Mouse (Mus musculus) hindbrain, embryonic 16.5 days (tissue): ENCODE measurements around the gene Gm7075. TPM values are rescaled to one million over a fixed set of nuclear protein-coding genes. Genes with fewer than 3 reads are reported as not detected.
A peak's percentile ranks its signal among the peaks of the same experiment; 100 is the strongest.
"Not testable (repeated sequence)": the region's sequence is repeated elsewhere in the genome, so short reads cannot be mapped to it uniquely, and the experiment has no call there.

Source experiments
- ATAC-seq: fragments of 200-750 bp; cut with Nextera tagmentation; 2 replicates; pipeline ENCODE4 v1.8.0; 2017; ENCODE audit warnings: moderate TSS enrichment, moderate library complexity
- H3K27ac ChIP-seq: fragments of 300-500 bp; sonication (generic); 2 replicates; pipeline ENCODE4 v1.5.1; 2014; ENCODE audit warnings: low read depth, mild to moderate bottlenecking, control low read depth, low read length, moderate library complexity
- H3K27me3 ChIP-seq: fragments of 300-500 bp; sonication (generic); replicated peaks from 2 replicates; pipeline ENCODE4 v1.6.1; 2014; ENCODE audit warnings: low read length; ENCODE audit not compliant: control insufficient read depth, insufficient read depth
- H3K36me3 ChIP-seq: fragments of 300-500 bp; sonication (generic); 2 replicates; pipeline ENCODE4 v1.6.1; 2014; ENCODE audit warnings: mild to moderate bottlenecking, low read length, moderate library complexity, mixed read lengths; ENCODE audit not compliant: control insufficient read depth, insufficient read depth
- H3K4me1 ChIP-seq: fragments of 300-500 bp; sonication (generic); 2 replicates; pipeline ENCODE4 v1.6.1; 2014; ENCODE audit warnings: low read depth, low read length; ENCODE audit not compliant: control insufficient read depth, insufficient read depth
- H3K4me2 ChIP-seq: fragments of 300-500 bp; sonication (generic); 2 replicates; pipeline ENCODE4 v1.6.1; 2014; ENCODE audit warnings: mild to moderate bottlenecking, low read length, control low read depth, moderate library complexity
- H3K4me3 ChIP-seq: fragments of 300-500 bp; sonication (generic); 2 replicates; pipeline ENCODE4 v1.5.1; 2014; ENCODE audit warnings: mild to moderate bottlenecking, low read length, control low read depth, moderate library complexity
- H3K9ac ChIP-seq: fragments of 300-500 bp; sonication (generic); 2 replicates; pipeline ENCODE4 v1.6.1; 2014; ENCODE audit warnings: low read depth, mild to moderate bottlenecking, control low read depth, low read length, moderate library complexity
- H3K9me3 ChIP-seq: fragments of 300-500 bp; sonication (generic); 2 replicates; pipeline ENCODE4 v1.6.1; 2014; ENCODE audit warnings: mild to moderate bottlenecking, low read length, moderate library complexity; ENCODE audit not compliant: control insufficient read depth
- WGBS: fragments of 180-500 bp; shearing (Covaris S2); extraction: QIAGEN DNeasy Blood & Tissue Kit; methylation state at CpG from one replicate; pipeline ENCODE4 v1.1.7; 2014; 5-methylcytosine and 5-hydroxymethylcytosine counted together
- polyA plus RNA-seq: library from polyadenylated mRNA; unstranded; fragments of >200 nt; fragmentation: Nextera tagmentation; extraction: Ambion mirVana; gene quantifications from 2 replicates; pipeline ENCODE4 v1.2.1, GENCODE M21; 2015

Gm7075 gene
- polyA plus RNA-seq, result not detected in 2 replicates

- Histone ChIP-seq H3K4me3 (no peak within 1 kb of the TSS), H3K36me3 (no peaks in the 10 kb centered on the region), H3K27ac (no peak within 1 kb of the TSS), H3K9me3 (no peaks in the 10 kb centered on the region), H3K4me1 (no peaks in the 10 kb centered on the region), H3K4me2 (no peak within 1 kb of the TSS), H3K27me3 (no peaks in the 10 kb centered on the region), H3K9ac (no peak within 1 kb of the TSS)
- 89% methylated on average over 18 of the region's 18 CpGs for WGBS
- ATAC-seq, result no peak
These were observed at the start of gene Gm7075 for GRCm38 (mm10) chr10:63421739-63422735. TSS of gene Gm7075 (minus strand) at chr10:63421789.

GRCm38 (mm10) chr10:63460935-63461334 is 39.3 kb upstream of the Gm7075 start:
- Histone ChIP-seq H3K4me2 (no peak overlapping the region), H3K4me3 (no peak overlapping the region), H3K4me1 (no peaks in the 10 kb centered on the region), H3K9ac (no peak overlapping the region), H3K36me3 (no peaks in the 10 kb centered on the region), H3K27me3 (no peaks in the 10 kb centered on the region), H3K9me3 (no peaks in the 10 kb centered on the region), H3K27ac (no peak overlapping the region)
- WGBS, result 47% methylated on average over 5 of the region's 5 CpGs
- ATAC-seq, result no peak

DNA sequence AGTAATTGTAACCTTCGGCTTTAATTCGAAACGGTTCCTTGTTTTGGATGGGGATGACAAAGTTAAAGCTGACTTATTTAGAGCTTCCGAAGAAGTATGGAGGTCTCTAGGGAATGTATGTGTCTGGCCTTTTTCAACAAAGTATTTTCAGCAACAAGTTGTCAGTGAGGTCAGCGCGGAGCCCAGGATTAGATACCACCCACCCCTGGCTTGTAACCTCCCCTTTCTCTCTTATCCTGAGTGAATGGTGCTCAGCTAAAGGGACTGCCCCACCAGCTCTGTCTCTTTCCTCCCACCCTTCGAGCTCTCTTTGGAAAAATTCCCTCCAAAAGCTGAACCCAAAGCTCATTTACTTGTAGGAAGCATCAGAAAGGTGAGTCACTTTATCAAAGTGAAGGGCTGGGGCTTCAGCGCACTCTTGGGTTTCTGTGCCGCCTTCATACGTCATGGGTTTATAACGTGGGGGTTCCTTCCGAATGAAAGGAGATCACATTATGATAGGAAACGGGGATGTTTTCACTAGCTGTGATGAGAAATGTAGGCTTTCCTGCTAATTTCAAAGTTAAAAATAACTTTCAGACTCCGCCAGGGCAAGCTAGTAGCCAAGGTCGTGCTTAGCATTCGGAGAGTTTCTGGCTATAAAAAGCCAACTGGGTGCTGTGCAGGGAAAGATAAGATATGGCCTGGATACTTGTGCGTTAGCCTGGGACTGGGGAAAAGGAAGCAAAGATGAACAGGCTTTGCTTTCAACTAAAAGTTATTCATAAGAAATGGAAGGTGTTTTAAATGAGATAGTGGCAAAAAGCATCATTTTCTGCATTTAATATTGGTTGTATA is 35.9 kb upstream of the Gm7075 start:
- Histone ChIP-seq H3K9ac (no peak overlapping the region), H3K27ac (no peak overlapping the region), H3K4me3 (no peak overlapping the region), H3K27me3 (no peaks in the 10 kb centered on the region), H3K36me3 (no peaks in the 10 kb centered on the region), H3K9me3 (no peaks in the 10 kb centered on the region), H3K4me2 (no peak overlapping the region), H3K4me1 (no peaks in the 10 kb centered on the region; the same call in 1 of the 2 replicates)
- ATAC-seq, result no peak
- WGBS, result 79% methylated on average over 17 of the region's 17 CpGs

DNA sequence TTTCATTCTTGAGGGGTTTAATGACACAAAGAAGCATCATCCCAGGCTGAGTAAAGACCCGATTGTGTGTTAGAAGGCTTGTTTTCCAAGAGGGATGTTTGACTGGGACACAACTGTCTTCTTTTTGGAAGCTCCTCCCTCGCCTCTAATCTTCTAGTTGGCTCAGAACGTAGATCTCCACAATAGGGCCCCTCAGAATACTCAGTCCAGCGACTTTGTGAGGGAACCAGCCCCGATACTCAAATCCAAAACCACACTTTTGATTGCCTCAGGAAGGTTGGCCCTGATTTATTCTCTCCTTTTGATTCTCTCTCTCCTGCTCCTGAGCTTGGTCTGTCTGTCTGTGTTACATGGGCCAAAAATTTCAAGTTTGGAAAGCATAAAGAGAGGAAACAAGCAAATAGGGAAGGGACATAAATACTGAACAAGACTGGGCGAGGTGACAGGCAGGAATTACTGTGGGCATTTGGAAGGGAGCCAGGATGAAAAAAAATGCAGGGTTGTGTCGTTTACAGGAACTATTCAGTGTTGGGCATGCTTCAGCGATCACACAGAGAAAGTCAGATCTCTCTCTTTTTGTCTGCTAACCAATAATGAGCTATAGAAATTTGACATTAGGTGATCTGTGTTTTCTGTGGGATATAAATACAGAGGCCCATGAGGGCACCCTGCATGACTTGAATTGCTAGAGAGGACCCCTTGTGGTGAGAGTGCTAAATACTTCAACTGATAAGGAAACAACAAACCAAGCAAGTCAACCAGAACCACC is 33.7 kb upstream of the Gm7075 start:
- Histone ChIP-seq H3K4me2 (no peak overlapping the region), H3K27ac (0 out of 2 replicates have a peak overlapping the region, but pooled peaks have one; percentile 23), H3K4me3 (no peak overlapping the region), H3K9me3 (no peaks in the 10 kb centered on the region), H3K36me3 (no peaks in the 10 kb centered on the region), H3K4me1 (no peaks in the 10 kb centered on the region; the same call in 1 of the 2 replicates), H3K9ac (no peak overlapping the region), H3K27me3 (no peaks in the 10 kb centered on the region)
- peak; percentile 83 for ATAC-seq
- WGBS, result 34% methylated on average over 8 of the region's 8 CpGs

GRCm38 (mm10) chr10:63453926-63454325 is 32.3 kb upstream of the Gm7075 start:
- H3K4me1 ChIP-seq, result no peaks in the 10 kb centered on the region; the same call in 1 of the 2 replicates
- H3K9me3 ChIP-seq, result no peaks in the 10 kb centered on the region
- H3K36me3 ChIP-seq, result no peaks in the 10 kb centered on the region
- no peak overlapping the region for H3K4me2 ChIP-seq
- no peak overlapping the region for H3K9ac ChIP-seq
- no peaks in the 10 kb centered on the region for H3K27me3 ChIP-seq
- 94% methylated on average over 4 of the region's 4 CpGs for WGBS
- no peak overlapping the region for H3K4me3 ChIP-seq
- no peak for ATAC-seq
- no peak overlapping the region for H3K27ac ChIP-seq

DNA sequence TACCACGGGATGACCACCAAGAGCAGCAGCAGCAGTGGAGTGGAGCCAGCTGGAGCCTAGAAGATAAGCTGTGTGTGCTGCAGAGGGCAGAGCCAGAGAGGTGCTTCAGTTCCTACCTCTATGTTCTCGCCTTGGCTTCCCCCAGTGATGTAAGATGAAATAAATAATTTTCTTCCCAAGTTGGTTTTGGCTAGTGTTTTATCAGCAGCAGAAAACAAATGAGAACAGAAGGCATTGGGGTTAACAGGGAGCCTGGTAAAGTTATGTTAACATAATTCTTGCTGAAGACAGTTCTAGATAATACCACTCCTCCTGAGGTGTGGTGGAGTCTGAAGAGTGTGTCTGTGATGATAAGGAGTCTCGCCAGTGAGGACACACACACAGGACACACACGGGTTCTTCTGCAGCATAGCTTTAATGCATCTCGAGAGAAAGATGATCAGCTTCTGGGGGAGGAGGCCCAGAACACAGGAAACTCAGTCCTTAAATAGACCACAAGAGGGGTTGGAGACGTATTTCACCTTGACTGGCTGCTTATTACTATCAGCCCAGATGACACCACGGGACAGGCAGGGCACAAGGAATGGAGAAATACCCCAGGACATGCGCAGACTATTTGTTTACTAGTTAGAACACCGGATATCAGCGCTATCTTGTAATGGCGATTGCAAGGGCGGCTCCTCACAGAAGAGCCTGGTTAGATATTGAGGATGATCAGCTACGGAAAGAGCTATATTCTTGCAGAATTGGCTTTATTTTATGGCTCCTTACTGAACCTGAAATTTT is 23.2 kb upstream of the Gm7075 start:
- 93% methylated on average over 13 of the region's 13 CpGs for WGBS
- H3K27ac ChIP-seq, H3K4me1 ChIP-seq, ATAC-seq, H3K4me3 ChIP-seq, H3K4me2 ChIP-seq, H3K36me3 ChIP-seq, H3K9me3 ChIP-seq, H3K9ac ChIP-seq, H3K27me3 ChIP-seq: not testable (repeated sequence)

DNA sequence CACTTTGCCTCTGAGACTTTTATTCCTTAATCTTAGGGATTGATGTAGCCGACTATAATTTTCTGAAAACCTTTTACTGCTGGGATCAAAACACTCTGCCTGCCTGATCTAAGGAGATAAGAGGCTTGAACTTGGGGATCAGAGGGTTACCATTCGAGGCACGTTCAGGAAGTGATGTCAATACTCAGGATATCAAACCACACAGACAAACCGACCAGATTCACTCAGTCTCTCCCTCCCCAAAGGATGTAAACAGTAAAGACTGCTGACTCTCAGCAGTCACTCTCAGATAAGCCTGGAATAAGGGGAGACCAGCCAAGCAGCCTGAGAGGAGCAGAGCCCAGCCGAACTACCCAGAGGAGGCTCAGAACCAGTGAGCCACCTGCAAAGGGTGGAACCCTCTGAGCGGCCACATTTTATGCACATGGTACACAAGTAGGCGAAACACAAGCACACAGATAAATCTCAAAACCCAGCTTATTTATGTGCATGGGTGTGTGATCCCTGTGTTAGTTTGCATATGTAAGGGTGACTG is 18.2 kb upstream of the Gm7075 start:
- no peak overlapping the region for H3K27ac ChIP-seq
- H3K4me3 ChIP-seq, result no peak overlapping the region
- H3K9me3 ChIP-seq, result no peaks in the 10 kb centered on the region
- no peaks in the 10 kb centered on the region for H3K27me3 ChIP-seq
- no peak overlapping the region for H3K9ac ChIP-seq
- H3K4me2 ChIP-seq, result no peak overlapping the region
- no peak for ATAC-seq
- WGBS, result 79% methylated on average over 7 of the region's 7 CpGs
- H3K36me3 ChIP-seq, result no peaks in the 10 kb centered on the region
- no peaks in the 10 kb centered on the region for H3K4me1 ChIP-seq

DNA sequence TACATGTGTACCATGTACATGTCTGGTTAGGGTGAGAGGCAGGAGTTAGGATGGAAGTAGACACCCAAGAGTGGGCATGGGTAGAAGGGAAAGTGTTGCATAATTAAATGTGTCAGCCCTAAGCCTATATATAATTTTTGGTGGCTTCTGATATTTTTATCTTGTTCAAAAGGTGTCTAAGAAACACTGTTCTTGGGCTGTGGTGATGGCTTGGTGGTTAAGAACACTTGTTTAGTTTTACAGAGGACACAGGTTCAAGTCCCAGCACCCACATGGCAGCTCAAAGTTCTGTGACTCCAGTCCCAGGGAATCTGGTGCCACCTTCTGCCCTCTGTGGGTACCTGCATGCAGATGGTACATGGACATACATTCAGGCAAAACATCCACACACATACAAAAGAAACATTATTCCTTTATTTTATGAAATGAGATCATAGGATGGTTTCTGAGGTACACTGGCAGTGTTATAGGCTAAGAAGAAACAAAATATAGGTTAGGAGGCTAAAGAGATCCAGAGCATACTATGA is 17.2 kb upstream of the Gm7075 start:
- Histone ChIP-seq H3K27me3 (no peaks in the 10 kb centered on the region), H3K4me1 (no peaks in the 10 kb centered on the region), H3K4me2 (no peak overlapping the region), H3K36me3 (no peaks in the 10 kb centered on the region), H3K9ac (no peak overlapping the region), H3K9me3 (no peaks in the 10 kb centered on the region), H3K4me3 (no peak overlapping the region), H3K27ac (no peak overlapping the region)
- ATAC-seq, result no peak
